Mouse (Mus musculus): ENCODE measurements around the gene Slc47a1.
A peak's percentile ranks its signal among the peaks of the same experiment; 100 is the strongest.
"Not testable (repeated sequence)": the region's sequence is repeated elsewhere in the genome, so short reads cannot be mapped to it uniquely, and the experiment has no call there.

Slc47a1 gene

DNA sequence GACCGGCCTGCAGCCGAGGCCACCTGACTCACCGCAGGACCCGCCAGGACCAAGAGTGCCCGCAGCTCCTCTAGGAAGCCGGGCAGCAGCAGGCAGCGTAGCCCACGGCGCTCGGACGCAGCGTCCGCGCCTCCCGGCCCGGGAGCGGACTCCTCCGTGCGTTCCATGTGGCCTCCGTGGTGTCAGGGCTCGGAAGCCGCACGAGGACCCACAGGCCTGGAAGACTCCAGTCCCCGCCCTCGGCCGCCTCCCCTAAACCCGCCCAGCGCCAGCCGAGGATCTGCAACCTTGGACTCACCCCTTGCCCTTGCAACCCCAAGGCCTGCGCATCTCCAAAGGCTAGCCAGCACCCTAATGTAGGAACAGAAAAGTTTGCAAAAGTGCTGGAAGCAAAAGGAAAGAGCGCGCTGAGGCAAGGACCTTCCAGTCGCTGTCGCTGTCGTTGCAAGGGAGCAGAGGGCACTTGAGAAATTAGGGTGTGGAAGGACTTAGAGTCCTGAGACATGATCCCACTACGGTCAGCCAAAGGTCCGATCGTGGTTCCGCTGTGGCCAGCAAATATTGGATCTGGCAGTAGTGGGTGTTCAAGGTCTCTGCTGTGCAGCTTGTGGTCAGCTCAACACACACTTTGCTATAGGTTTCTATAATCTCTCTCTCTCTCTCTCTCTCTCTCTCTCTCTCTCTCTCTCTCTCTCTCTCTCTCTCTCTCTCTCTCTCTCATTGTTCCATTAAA lies at the start of gene Slc47a1:
TSS of gene Slc47a1 (minus strand) at position 465 of the 733 bp plus-strand sequence.
- peak; percentile 58 for DNase-seq (ENCODE audit: low spot score)

DNA sequence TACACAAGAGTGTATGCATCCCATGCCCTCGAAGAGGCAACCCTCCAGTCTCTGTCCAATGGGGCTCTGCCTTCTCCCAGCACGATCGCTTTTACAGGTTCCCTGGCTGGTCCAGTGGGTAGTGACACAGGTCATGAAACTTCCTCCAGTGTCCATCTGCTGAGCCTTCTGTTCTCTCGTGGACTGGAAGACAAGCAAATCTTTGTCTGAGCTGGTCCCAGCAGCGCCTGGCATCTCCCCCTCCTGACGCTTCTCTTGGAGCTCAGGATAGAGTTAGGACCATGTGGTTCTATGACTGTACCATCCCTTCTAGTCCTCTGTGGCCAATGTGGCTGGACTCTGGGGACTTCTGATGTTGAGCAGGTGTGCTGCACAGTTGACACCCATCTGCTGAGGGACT lies 41.1 kb upstream of the Slc47a1 start:
- DNase-seq (ENCODE audit: low spot score) = no peak

DNA sequence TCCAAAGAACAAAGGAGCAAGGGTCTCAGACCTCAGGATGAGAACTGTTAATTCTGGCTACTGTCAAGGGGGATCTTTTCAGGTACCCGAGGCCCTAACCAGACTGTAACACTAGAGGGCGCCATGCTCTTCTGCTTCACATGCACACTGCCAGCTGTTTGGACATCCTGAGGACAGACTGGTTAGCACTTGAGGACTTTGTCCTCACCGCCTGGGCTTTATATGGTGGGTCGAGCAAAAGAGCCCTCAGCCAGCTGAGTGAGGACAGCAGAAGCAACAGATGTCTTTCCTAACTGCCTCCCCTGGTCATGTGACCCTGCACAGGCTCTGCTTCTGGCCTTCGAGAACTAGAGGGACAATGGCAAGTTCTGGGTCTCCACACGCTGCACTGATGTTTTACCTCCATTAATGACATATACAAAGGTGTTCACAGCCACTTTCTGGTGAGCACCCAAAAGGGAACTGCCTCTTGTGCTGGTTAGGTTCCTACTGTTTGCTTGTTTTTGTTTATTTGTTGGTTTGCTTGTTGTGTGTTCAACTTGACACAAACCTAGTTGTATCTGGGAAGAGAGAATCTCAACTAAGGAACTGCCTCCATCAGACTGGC lies 39.9 kb upstream of the Slc47a1 start:
- peak; percentile 89 for DNase-seq (ENCODE audit: low spot score)

DNA sequence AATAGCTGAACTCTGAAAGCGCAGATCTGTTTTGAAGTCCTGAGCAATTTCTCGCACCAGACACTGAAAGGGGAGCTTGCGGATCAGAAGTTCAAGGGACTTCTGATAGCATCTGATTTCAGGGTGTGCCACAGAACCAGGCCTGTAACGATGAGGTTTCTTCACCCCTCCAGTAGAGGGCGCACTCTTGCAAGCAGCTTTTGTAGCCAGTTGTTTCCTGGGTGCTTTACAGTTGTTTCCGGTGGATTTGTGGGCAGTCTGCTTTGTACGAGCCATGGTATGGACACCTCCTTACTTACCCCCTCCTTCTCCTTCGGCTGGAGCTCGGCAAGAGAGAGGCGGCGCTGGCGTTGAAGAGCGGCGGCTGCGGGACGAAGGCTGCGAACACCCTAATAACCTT lies 38.4 kb upstream of the Slc47a1 start:
- DNase-seq (ENCODE audit: low spot score) = not testable (repeated sequence)

DNA sequence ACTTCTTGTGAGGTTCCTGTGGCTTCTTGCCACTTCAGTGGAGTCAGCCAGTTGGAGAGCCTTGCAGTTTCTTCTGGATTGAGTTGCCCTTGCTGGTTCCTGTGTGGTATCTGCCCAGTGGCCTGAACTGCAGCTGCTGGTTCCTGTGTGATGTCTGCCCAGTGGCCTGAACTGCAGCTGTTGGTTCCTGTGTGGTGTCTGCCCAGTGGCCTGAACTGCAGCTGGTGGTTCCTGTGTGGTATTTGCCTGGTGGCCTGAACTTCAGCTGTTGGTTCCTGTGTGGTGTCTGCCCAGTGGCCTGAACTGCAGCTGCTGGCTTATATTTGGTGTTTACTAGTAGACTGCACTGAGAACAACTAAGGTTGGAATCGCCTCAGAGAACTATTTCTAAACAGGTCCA lies 37.3 kb upstream of the Slc47a1 start:
- DNase-seq (ENCODE audit: low spot score) = no peak

DNA sequence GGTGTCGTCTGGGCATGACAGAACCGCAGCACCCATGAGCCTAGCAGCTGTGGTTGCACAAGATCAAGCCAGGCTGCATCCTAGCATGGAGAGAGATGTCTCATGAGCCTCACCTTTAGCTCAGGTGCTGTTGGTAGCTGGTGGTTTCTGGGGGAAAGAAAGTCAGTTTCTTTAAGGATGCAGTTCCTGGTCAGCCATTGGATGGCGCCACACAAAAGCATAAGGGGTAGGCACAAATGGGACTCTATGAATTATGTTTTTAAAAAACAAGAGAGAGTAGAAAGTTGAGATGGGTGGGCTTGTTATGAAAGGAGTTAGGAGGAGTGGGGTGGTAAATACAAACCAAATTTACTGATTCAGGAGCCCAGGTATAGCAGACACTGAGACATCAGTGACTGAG lies 36.4 kb upstream of the Slc47a1 start:
- DNase-seq (ENCODE audit: low spot score) = no peak

DNA sequence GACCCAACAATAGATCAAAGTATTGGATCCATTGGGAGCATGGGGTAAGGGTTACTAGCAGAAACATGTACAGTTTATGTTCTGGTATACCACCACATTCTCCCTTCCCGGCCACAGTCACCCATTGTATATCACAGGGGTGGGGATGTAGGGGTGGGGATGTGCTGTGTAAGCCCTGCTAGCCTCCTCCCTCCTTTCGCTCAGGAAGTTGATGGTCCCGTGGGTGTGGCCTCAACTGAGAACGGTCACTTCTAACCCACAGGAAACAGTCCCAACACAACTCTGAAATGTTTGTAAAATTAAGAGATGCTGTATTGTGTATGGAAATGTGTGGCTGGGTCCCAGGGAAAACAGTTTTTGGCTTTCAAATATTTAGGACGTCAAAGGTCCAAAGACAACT lies 35.3 kb upstream of the Slc47a1 start:
- DNase-seq (ENCODE audit: low spot score) = no peak

DNA sequence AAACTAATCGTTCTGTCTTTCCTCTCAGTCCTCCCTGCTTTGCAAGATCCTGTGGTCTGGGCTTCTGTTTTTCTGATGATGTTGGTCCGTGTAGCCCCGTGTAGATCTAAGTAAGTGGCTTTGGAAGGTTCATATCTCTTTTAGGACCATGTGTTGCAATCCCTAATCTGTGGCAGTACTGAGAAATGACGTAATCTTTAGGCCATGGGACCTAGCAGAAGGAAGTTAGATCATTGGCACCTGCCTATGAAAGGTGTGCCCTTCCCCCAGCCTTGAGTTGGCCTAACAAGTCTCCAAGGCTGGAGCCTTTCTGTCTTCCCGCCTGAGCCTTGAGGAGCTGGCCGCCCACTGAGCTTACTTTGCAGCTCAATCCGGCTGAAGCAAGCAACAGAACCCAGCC lies 33.7 kb upstream of the Slc47a1 start:
- DNase-seq (ENCODE audit: low spot score) = no peak

DNA sequence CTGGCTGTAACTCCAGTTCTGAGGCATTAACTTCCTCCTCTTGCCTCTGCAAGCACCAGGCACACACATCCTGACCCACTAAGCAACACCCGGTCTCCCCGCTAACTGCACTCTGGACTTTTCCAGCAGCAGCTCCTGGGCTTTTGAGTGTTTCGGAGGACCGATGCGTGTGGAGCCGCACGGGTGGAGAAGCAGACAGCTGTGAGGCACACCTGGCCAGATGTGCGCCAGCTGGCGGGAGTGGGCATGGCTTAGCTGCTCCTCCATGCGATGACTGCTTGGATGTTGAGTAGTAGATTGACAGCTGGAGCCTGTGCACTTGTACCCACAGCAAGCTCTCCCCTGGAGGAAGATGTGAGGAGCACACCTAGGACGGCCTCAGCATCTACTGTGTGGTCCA lies 33.1 kb upstream of the Slc47a1 start:
- no peak for DNase-seq (ENCODE audit: low spot score)

DNA sequence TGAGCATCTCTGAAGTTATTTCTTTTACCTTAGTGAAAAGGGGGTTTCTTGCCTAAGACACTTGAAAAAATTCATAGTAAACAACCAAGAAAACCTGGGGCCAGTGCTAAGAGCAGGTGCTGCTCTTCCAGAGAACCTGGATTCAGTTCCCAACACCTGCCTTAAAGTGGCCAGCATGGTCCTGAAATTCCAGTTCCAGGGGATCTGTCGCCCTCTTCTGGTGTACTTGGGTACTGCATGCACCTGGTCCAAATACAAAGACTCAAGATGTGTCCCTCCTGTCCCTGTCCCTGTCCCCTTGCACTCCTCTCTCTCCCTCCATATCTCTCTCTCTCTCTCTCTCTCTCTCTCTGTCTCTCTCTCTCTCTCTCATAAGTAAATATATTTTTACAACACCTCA lies 32.0 kb upstream of the Slc47a1 start:
- peak; percentile 94 for DNase-seq (ENCODE audit: low spot score)

DNA sequence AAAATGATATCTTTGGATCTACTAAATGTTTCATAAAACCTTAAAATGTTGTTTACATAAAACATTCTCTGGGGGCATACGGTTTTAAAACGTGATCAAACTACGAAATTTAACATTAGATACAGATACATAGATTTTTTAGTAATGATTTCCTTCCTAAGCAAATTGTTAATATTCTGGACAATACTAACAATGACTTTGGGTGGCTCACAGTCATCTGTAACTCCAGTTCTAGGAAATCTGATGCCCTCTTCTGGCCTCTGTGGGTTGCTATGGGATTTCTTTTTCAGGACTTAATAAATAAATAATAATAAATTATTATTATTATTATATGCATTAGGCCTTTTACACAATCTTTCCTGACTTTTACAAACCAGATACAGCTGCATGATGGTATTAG lies 30.9 kb upstream of the Slc47a1 start:
- no peak for DNase-seq (ENCODE audit: low spot score)

DNA sequence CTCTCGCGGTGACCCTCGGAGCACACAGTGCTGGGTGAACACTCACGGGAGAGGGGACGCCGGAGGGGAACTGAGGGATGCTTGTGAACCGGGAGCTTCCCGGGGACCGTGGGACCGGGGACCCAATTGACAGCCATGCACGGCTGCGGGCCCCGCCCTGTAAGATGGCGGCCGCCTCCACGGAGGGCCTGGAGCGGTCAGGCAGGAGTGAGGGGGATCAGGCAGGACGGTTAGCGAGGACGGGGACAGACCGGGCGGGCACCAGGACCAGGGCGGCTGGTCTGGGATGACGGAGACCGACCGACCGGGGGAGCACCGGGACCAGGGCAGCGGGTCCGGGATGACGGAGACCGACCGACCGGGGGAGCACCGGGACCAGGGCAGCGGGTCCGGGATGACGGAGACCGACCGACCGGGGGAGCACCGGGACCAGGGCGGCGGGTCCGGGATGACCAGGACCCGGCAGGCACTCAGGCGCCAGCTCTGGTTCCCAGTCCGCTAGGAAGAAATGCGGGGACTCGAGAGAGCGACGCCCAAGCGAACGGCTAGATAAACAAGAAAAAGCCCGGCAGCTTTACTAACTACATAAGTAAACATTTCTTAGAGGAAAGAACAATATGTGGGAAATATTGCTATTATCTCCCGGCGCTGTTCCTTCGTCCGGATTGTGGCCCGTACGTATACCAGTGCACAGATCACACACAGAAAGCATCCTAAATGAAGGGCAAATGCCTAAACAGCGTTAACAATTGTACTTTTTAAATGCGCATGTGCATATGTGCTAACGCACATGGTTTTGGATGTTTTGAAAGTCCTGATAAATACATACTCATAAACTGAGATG lies 30.3 kb upstream of the Slc47a1 start:
- DNase-seq (ENCODE audit: low spot score) = peak; percentile 81

DNA sequence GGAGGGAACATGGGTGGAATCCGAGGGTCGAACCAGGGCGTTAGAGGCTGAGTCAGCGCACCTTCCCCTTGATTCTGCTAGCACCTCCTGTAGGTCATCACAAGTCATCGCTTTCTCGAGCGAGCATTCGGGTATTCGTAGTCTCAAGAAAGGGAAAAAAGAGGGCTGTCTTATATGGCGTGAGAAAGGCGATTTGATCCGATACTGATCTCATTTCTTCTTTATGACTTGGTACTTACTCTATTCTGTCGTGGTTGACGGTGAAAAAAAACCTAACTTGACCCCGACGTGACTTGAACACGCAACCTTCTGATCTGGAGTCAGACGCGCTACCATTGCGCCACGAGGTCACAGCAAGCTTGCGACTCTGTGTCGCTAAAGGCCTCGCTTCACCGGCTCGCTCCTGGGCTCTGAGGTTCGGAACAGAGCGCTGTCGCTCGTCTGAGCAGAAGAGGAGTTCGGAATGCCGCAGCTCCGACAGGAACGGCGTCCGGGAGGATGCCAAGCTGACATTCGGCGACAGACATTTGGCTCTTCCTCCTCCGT lies 29.6 kb upstream of the Slc47a1 start:
- DNase-seq (ENCODE audit: low spot score) = peak; percentile 88

DNA sequence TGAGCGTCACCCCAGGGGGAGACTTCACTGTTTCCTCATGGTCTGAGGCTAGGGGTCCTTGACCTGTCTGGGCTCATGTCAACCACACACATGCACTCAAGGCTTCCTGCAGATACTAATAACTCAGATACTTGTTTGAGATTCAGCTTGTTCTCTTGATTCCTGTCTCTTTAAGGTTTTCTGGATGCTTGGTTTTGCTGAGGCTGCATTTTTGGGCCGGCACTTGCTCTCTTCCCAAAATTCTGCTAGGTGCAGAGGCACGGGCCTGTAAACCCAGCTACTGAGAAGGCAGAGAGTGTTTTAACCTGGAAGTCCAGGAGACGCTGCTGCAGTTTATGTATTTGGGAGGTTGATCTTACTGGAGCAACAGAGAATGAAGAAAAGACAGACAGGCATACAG lies 23.6 kb upstream of the Slc47a1 start:
- DNase-seq (ENCODE audit: low spot score) = no peak

DNA sequence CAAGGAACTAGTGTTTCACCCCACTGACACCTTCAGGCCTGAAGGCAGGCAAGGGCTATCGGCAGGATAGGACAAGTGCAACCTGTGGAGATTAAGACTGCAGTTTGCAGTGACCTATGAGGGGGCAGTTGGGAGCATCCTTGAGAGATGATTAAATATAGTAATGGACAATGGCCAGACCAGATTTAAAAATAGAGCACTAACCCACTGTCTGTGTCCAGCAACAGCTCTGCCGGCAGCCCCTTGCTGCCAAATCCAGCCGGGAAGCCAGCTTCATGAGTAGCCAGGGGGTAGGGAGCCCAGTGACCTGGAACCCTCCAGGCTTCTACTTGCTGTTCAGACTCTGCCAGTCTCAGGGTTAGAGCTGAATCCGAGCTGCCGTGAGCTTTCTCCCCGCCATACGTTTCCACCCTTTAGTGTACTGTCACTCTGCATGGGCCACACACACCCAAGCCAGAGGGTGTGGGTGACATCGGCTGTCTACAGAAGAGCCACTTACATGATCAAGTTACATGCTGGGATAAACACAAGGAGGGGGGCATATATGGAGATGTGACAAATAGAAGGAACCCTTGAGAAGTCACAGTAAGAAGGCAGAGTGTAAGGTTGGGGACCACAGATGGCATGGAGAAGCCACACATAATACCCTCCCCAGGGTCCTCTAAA lies 22.7 kb upstream of the Slc47a1 start:
- no peak for DNase-seq (ENCODE audit: low spot score)

DNA sequence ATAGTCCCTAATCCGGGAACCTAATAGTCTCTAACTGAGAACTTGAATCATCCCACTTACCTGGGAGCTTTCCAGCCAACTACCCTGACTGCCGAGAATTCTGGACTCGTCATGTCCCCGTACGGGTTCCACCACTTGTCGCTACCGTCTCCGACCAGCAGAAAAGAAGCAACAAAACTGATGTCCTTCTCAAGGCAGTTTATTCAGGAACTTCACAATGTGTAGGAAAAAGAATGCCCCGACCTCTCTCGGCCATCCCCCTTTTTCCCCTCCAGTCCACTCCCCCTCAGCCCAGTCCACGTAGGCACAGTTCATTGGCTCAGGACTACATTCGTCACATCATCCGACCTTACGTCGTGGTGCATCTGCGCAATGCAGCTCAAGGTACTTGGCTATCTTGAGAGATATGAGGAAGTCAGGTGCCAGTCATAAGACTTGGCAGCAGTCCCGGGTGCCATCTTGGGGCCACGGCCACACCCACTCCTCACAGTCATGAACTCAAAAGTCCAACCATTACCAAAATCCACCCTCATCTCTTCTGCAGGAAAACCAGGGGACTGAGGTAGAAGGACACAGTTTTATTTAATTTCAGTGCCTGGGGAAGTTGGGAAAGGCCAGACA lies 19.4 kb upstream of the Slc47a1 start:
- DNase-seq (ENCODE audit: low spot score) = not testable (repeated sequence)

DNA sequence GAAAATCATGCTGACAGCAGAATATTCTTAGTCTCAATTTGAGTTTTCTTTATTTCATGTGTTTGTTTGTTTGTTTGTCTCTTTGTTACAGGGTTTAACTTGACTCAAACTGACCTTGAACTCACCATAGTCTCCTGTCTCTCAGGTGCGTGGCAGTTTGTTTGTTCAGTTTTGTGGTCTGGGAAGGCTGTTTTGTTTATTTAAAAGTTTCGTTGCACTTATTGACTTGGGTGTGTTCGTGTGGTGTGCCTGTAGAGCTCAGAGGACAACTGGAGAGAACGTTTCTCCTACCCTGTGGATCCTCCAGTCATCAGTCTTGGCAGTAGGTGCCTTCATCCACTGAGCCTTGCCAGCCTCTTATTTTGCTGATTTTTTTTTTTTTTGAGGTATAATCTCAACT lies 10.8 kb upstream of the Slc47a1 start:
- DNase-seq (ENCODE audit: low spot score) = no peak

DNA sequence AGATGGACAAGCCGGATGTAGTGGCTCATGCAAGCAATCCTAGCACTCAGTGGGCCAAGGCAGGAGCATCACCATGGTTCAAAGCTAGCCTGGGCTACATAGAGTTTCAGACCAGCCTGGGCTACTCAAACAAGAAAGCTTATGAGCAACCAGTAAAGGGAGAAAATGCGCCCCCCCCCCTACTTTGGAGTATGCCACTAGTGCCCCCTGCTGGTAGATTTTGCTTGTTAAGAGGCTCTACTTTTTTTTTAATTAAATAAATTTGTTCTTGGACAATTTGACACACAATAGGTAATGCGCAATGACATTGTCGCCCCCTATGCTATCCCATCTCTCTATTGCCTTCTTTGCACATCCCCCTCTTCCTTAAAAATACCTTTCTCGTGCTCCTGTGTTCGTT lies 9.9 kb upstream of the Slc47a1 start:
- peak; percentile 73 for DNase-seq (ENCODE audit: low spot score)

DNA sequence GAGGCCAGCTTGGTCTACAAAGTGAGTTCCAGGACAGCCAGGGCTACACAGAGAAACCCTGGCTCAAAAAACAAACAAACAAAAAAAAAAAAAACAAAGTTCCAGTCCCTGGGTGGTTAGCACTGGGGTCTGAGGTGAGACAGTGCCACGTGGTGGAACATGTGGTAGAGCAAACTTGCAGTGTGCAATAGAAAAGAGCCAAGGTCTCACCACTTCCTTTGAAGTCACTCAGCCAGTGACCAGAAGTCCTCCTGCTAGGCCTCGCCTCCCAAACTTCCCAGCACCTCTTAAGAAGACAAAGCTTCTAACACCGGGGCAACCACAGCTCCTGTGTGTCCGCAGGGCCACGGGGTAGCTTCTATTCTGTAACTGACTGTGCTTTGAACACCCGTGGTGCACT lies 9.1 kb upstream of the Slc47a1 start:
- DNase-seq (ENCODE audit: low spot score) = no peak

DNA sequence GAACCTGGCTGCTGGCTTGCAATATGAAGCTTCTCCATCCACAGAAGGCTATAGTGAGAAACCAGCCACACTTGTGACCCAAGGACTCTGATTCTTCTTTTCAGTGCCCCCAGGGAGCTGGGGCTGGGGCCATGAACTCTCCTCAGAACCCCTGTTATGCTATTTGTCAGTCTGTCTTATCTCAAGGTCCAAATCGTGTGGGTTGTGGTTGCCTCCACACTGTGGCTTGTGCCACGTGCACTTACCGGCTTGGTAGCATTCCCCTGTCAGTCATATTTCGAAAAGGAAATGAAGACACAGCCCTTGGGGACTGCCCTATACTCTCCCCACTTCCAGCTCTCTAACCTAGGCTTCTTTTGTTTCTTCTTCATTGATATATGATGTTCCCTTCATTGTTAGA lies 7.6 kb upstream of the Slc47a1 start:
- no peak for DNase-seq (ENCODE audit: low spot score)

DNA sequence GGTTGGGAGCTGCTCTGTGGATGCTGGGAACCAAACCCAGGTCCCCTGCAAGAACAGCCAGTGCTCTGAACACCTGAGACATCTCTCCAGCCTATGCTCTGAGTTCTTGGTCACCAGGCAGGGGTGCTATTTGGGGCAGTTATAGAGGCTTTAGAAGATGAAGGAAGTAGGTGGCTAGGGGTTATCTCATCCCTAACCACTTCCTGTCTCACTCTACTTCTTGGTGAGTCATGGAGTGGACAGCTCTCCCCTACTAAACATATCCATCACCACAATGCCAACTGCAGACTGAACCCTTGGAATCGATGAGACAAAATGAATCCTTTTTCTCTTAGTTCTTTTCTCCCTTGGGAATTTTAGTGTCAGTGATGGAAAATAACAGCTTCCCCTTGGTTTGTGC lies 3.1 kb upstream of the Slc47a1 start:
- DNase-seq (ENCODE audit: low spot score) = no peak

DNA sequence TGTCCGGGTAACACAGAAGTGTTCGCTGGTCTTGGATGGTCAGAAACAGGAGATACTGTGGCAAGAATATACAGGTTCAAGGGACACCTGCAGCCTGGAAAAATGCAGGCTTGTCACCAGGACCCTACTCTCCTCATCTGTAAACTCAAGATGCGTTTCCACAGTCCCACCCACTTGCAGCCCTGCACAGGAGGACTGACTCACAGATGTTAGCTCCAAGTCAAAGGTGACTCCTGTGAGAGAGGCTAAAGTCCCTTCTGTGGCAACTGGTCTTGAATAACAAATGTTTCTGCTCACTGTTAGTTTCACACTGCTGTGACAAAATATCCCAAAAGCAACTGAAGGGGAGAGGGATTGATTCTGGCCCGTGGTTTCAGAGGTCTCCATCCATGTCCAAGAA lies 506 bp upstream of the Slc47a1 start:
- DNase-seq (ENCODE audit: low spot score) = no peak
